Mouse (Mus musculus): ENCODE results near the gene Zfyve26. TPM values are rescaled to one million over a fixed set of nuclear protein-coding genes. Genes with fewer than 3 reads are reported as not detected.
"Not testable (repeated sequence)": the region's sequence is repeated elsewhere in the genome, so short reads cannot be mapped to it uniquely, and the experiment has no call there.

Zfyve26 gene
- 10 to 100 TPM; 27.6 to 27.9 TPM for total RNA-seq (2021)
- long read RNA-seq, experiment 1, partial matches to known transcripts, result 2 of 3 reads
- long read RNA-seq, experiment 1, other reads (novel, unspliced or antisense), result 1 of 3 reads
- long read RNA-seq, experiment 2, full-length matches to known transcripts, result 1 of 4 reads
- long read RNA-seq, experiment 2, partial matches to known transcripts, result 3 of 4 reads
- long read RNA-seq, experiment 2, other reads (novel, unspliced or antisense), result 0 of 4 reads

DNA sequence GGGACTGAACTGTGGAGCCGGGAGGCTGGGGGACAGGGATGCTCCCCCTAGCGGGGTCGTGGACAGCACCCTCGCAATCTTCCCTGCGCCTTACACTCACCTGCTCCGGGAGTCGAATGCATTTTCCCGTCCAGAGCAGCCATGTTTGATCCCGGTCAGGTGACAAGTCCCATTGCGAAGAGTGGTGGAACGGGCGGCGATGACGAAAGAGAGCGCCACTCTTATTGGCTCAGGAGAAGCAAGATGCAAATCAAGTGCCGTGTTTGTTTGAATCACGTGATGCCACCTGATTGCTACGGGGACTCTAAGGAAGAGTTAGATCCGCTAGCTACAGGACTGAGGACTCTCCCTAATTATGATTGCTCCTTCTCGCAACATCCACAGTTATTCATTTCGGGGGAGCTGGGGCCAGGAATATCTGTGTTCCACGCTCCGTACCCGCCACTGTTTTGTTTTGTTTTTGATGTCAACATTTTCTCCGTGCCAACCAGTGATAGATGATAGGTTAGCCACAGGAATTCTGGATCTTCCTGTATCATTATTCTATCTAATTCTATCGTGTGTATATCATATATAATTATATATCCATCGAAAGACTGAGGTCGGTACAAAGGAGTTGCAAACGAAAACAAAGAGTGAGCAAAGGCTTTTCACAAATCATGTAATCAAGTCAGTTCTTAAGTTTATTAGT, at the start of gene Zfyve26:
Gene Zfyve26 (minus strand): TSS at position 179 of the 691 bp plus-strand sequence.
- DNase-seq (ENCODE audit: low spot score in 2 of 2), result peak; percentile 93 to 95

- no peak for DNase-seq (ENCODE audit: low spot score in 2 of 2)
Observed at GRCm38 (mm10) chr12:79341291-79341845, 45.3 kb upstream of the Zfyve26 start.

DNA sequence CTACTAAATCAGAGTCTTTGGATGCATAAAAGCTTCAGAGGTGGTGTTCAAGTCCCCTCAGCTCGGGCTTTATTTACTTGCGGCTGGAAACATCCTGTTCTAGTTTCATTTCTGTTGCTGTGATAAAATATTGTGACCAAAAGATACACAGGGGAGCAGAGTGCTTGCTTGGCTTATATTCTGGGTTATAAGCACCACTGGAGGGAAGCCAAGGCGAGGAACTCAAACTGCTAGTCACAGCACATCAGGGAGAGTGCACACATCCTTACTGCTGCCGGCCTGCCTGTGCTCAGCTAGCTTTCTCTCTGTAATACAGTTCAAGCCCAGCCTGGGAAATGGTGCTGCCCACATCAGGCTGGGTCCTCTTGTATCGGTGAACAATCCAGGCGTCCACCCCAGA, 44.4 kb upstream of the Zfyve26 start:
- no peak for DNase-seq (ENCODE audit: low spot score in 2 of 2)

DNA sequence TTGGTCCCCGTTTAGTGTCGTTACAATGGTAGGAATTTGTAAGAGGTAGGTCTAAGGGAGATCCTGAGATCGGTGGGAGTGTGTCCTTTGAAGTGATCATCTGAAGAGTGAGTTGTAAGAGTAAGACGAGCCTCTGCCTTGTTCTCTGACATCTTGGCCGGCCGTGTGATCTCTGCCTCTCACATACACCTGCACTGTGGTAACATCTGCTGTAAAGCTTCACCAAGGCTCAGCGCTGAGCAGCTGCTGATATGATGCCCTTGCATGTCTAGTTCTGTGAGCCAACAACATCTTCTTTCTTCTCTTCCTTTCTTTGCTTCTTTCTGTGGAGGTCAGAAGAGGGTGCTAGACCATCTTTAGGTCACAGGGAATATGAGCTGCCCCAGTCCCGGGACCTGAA, 42.7 kb upstream of the Zfyve26 start:
- DNase-seq (ENCODE audit: low spot score in 2 of 2), result no peak

- no peak for DNase-seq (ENCODE audit: low spot score in 2 of 2)
Observed at GRCm38 (mm10) chr12:79331722-79332121, 35.6 kb upstream of the Zfyve26 start.

DNA sequence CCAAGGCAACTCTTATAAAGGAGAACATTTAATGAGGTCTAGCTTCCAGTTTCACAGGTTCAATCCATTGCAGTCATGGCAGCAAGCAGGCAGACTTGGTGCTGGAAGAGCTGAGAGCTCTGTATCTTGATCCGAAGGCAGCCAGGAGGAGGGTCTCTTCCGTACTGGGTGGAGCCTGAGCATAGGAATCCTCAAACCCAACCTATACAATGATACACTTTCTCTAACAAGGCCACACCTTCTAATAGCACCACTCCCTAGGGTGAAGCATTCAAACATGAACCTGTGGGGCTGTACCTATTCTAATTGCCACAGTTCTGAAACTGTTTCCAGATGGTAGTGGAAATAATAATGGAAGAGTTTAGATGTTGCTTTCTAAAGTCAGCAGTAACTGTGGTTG, 34.5 kb upstream of the Zfyve26 start:
- DNase-seq (ENCODE audit: low spot score in 2 of 2), result no peak

DNA sequence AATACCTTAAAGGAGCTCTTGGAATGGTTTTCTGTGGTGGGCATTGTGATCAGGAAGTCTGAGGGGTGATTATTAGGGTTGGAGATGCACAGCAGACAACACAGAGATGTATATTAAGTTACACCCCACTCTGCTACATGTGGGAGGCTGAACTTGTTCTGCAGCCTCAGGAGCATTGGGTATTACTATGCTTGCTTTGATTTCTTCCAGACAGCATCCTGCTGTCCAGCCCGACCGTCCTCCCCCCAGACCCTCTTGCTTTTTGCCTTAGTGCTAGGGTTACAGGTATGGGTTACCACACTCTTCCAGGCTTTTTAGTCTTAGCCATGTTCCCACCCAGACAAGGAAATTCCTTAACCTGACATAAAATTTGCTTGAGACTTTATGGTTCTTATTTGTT, 31.8 kb upstream of the Zfyve26 start:
- DNase-seq (ENCODE audit: low spot score in 2 of 2), result no peak

- no peak for DNase-seq (ENCODE audit: low spot score in 2 of 2)
Observed at GRCm38 (mm10) chr12:79326745-79327144, 30.6 kb upstream of the Zfyve26 start.

DNA sequence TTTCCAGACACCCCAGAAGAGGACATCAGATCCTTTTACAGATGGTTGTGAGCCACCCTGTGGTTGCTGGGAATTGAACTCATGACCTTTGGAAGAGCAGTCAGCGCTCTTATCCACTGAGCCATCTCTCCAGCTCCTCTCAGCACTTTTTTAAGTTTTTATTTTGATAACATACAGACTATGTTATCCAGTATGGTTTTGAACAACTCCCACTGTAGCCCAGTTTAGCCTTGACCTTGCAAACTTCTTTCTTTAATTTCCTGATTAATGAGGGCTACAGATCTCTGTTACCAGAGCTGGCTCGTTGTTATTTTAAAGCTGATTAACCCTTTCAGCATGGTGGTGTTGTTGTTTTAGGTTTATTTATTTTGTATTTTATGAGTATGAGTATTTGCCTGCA, 30.1 kb upstream of the Zfyve26 start:
- no peak for DNase-seq (ENCODE audit: low spot score in 2 of 2)

DNA sequence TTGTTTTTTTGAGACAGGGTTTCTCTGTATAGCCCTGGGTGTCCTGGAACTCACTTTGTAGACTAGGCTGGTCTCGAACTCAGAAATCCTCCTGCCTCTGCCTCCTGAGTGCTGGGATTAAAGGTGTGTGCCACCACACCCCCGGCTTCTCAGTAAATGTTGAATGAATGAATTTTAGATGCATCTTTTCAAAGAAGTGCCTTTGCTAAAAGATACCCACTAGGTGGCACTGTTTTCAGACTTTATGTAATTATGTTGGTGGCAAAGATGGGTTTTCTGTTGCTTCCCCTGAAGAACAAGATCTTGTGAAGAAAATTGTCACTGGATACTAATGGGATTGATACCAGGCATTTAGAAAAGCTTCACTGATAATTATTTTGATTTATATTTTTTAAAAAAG, 26.4 kb upstream of the Zfyve26 start:
- not testable (repeated sequence) for DNase-seq (ENCODE audit: low spot score in 2 of 2)

GRCm38 (mm10) chr12:79320895-79321294, 24.8 kb upstream of the Zfyve26 start:
- DNase-seq (ENCODE audit: low spot score in 2 of 2), result no peak

- no peak for DNase-seq (ENCODE audit: low spot score in 2 of 2)
Observed at GRCm38 (mm10) chr12:79317339-79317738, 21.2 kb upstream of the Zfyve26 start.

- DNase-seq (ENCODE audit: low spot score in 2 of 2), result no peak
Observed at GRCm38 (mm10) chr12:79313721-79314120, 17.6 kb upstream of the Zfyve26 start.

- no peak for DNase-seq (ENCODE audit: low spot score in 2 of 2)
Observed at GRCm38 (mm10) chr12:79306013-79306412, 9.9 kb upstream of the Zfyve26 start.

- no peak for DNase-seq (ENCODE audit: low spot score in 2 of 2)
Observed at GRCm38 (mm10) chr12:79305131-79305530, 9.0 kb upstream of the Zfyve26 start.

DNA sequence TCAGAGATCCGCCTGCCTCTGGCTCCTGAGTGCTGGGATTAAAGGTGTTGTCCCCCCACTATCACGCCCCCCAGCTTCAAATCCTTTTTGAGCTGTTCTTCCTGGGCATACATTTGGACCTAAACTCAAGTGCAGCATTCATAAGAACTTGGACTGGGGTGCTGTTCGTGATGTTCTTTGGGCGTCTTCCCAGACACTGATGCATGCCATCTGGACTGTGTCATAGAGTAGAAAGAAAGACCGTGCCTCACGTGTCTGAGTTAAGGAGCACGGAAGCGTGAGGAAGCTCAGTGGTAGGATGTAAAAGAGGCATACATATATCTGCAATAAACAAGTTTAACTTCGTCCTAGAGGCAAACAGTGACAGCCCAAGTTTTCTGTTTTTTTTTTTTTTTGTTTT, 5.7 kb upstream of the Zfyve26 start:
- peak; percentile 37 to 42 for DNase-seq (ENCODE audit: low spot score in 2 of 2)

DNA sequence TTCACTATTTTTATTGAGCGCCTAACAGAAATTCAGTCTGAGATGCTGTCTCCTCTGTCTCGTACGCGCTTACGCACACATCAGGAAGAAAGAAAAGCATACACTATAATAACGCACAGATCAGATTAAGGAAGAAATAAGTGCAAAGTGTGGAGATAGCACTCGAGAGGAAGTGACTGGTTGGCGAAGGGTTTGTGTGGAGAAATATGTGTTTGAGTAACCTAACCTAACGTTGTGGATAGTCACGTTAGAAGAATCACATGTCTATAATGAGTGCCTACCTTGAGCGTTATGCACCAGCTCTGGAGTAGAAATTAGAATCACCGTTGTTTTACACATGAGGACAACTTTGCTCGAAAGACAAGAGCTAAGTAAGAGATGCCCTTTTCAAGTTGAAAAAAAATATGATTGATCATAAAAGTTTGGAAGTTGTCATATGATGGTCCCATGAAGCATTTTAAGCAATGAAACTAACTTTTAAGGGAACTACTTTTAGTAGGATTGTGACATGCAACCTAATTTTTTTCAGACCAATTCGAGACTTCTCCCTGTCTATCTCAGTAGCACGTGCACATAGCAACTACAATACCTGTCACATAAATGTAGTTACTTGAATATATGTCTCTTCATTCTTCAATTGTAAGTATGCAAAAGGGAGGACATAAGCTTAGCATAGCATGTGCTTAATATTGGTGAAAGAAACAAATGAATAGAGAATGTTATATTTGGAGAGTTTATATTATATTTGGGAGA, 2.0 kb upstream of the Zfyve26 start:
- no peak for DNase-seq (ENCODE audit: low spot score in 2 of 2)

GRCm38 (mm10) chr12:79297121-79297576, 1.0 kb upstream of the Zfyve26 start, which contains the start of gene Rad51b:
Gene Rad51b (plus strand): TSS chr12:79297282.
- peak; percentile 60 to 70 for DNase-seq (ENCODE audit: low spot score in 2 of 2)

DNA sequence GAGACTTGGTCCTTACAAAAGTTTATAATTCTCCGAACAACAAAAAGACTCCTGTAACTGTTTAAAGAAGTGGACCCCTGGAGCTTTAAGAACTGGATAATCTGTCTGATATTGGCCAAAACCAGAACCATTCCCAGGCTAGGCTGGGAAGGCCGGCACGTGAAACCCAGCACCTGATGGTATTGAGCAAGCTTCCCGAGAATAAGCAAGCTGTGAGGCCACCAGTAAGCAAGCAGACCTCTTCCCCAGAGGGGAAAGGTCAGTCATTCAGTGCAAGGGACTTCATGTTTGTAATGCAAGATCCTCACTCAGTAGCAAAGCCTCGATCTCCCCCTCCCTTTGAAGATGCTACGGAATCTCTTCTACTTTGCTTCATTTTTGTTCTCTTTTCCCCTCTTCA, 3.2 kb downstream of the Zfyve26 start:
- no peak for DNase-seq (ENCODE audit: low spot score in 2 of 2)

GRCm38 (mm10) chr12:79282595-79282994, 13.5 kb downstream of the Zfyve26 start:
- no peak for DNase-seq (ENCODE audit: low spot score in 2 of 2)

DNA sequence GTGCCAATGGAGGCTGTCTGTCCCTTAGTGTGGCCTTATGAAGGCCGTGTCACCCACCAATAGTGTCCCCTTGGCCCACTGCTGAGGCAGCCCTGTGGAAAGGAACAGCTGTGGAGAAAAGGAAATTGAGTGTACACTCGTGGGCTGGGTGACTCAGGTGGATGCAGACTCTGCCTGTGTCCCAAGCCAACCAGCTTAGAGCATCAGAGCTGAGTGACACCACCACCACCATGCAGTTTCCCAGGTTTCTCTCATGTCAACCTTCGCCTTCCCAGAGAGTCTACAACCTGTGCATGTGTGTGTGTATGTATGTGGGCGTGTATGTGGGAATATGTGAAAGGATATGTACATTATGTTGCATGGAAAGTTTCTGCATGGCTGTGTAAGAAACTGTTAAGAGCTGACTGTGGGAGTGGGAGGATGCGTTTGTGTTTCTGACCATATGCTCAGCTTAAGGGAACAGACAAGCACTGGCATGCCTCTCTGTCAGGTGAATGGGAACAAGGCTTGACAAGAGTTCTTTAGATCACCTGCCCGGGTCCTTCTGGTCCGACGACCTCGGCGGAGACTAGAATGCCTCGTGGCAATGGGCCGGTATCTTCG, 16.5 kb downstream of the Zfyve26 start:
- DNase-seq (ENCODE audit: low spot score in 2 of 2), result no peak

Data from left cerebral cortex, adult 18-20 months (tissue).